Mouse (Mus musculus): ENCODE measurements around the gene Nbea. TPM values are rescaled to one million over a fixed set of nuclear protein-coding genes. Genes with fewer than 3 reads are reported as not detected.
"Not testable (repeated sequence)": the region's sequence is repeated elsewhere in the genome, so short reads cannot be mapped to it uniquely, and the experiment has no call there.

The Nbea gene
- total RNA-seq, 1 experiment from 2014 or later = 4.3 TPM

DNA sequence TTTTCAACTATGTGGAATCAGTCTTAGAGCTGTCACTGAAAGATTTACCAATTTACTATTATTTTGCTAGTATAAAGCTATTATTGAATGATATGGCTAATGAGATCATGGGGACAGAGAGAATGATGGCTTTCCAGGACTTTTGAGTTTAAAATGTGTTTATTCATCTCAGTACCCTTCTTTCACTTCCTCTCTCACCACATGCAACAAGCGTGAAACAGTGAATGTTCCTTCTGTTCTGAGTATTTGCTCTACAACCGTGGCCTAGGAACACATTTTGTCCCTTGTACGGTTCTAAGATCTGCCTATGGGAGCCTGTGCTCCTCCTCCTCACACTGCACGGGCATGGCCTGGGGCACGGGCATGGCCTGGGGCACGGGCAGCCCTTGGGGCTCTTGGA lies 516.5 kb downstream of the Nbea start:
- ATAC-seq (replicated peaks in 1 of 2; ENCODE audit: insufficient read depth in 1 of 2, low FRiP score in 2 of 2, low TSS enrichment in 1 of 2, low read depth in 1 of 2, poor library complexity in 2 of 2, severe bottlenecking in 2 of 2) = no peak

DNA sequence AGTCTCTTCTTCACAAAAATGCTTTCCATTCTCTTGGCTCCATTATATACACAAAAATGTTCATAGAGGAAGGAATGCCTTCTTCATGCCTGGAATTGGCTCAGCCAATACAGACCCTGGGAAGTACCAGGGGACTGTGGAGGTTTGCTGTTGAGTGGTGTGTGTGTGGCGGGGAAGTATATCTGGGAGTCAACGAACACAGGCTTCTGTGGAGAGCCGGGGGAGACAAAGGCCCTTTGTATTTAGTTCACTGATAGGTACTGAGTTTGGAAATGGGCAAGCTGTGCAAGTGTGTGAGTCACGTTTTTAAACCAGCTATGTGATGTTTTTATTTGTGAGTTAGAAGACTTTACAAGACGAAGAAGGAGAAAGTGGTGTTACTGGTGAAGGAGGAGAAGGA lies 517.6 kb downstream of the Nbea start:
- ATAC-seq (replicated peaks in 1 of 2; ENCODE audit: insufficient read depth in 1 of 2, low FRiP score in 2 of 2, low TSS enrichment in 1 of 2, low read depth in 1 of 2, poor library complexity in 2 of 2, severe bottlenecking in 2 of 2) = no peak

DNA sequence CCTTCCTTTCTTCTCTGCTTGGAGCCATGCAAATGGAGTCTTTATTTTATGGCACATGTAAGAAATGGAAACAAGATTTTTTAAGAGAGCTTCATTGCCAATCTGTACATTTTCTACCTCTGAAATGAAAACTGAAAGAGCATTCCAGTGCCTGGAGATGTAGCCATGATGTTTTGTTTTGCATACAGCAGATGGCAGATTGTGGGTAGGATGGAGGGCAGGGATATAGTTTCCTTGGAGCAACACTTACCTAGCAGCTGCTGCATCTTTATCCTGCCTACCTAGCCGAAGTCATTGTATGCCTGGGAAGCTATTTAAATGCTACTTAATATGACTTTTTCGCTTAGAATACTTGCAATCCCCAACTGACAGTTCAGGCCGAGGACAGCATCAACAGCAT lies 518.8 kb downstream of the Nbea start:
- ATAC-seq (replicated peaks in 1 of 2; ENCODE audit: insufficient read depth in 1 of 2, low FRiP score in 2 of 2, low TSS enrichment in 1 of 2, low read depth in 1 of 2, poor library complexity in 2 of 2, severe bottlenecking in 2 of 2) = no peak

DNA sequence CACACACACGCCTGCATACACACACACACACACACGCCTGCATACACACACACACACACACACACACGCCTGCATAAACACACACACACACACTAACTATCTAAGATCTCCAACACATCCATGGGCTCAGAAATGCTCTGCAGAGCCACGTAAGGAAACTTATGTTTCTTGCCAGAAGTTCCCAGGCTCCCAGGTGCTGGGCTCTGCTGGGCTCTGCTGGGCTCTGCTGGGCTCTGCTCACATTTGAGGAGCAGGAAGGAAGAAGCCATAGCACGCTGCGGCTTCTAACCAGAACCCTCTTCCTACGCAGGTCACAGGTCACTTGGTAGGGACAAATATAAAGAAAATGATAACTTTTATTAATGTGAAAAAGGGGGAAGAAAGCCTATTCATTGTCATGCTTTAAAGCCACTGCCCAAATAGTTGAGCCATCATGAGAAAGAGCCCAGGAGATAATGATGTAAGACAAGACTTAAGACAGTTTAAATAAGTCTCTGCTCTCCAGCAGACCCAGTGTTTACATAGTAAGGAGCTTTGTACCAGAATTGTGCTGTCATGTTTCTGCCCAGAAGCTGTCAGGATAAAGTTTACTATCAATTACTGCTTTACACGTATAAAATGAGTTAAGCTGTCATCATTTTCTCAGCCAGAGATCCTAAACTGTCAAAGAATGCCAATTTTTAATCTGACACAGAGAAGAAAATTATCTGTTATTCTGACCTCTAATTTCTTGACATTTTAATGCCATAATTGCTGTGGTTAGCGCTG lies 521.6 kb downstream of the Nbea start:
- ATAC-seq (replicated peaks in 1 of 2; ENCODE audit: insufficient read depth in 1 of 2, low FRiP score in 2 of 2, low TSS enrichment in 1 of 2, low read depth in 1 of 2, poor library complexity in 2 of 2, severe bottlenecking in 2 of 2) = peak; percentile 63 to 69; a peak in 2 of 4 replicates

DNA sequence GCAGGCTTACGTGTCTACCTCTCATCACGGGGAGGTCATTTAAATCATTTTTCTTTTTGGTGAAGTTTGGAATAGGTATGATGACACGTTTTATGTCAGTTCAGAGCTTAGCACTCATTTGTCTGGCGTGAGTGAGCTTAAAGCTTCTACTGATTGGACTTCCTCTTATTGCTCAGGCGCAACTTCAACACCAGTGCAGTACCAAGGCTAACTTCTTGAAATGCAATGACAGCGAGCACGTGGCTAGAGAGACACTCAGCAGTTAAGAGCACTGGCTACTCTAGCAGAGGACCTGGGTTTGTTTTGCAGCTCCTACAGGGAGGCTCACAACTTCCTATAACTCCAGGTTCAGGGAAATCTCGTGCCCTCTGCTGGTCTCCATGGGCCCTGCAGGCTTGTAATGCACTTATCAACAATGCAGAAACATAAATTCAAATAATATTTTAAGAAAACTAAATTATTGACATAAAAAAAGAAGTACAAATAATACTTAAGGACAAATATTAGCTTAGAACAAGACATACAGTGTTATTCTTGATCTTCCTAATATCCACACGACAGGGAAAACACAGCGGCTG lies 523.2 kb downstream of the Nbea start:
- ATAC-seq (replicated peaks in 1 of 2; ENCODE audit: insufficient read depth in 1 of 2, low FRiP score in 2 of 2, low TSS enrichment in 1 of 2, low read depth in 1 of 2, poor library complexity in 2 of 2, severe bottlenecking in 2 of 2) = peak; percentile 70 to 72

DNA sequence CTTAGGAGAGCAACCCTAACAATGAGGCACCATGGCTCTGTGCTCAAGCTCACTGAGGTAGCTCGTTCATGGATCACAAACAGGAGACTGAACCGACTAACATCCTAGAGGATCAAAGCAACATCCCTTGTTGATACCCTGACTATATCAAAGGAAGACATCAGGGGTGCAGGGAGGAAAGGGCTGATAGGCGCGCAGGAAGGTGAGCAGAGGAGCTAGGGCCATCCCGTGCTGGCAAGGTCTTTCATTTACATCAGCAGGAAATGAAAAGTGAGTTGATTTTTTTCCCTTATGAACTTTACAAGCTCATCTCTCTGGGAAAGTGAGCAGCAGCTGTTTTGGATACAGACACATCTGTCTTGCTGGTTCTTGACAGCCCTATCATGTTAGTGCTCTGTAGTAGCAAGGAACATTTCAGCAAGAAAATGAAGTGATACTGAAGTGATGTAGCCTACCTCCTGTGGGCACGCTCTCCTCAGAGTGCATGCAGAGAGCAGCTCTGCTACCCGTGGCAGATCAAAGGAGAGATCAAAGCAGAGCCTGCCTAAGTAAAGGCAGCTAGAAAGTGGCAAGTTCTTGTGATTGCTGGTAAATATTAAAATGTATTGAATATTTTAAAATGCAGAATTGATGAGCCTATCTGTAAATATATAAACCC lies 523.8 kb downstream of the Nbea start:
- no peak for ATAC-seq (replicated peaks in 1 of 2; ENCODE audit: insufficient read depth in 1 of 2, low FRiP score in 2 of 2, low TSS enrichment in 1 of 2, low read depth in 1 of 2, poor library complexity in 2 of 2, severe bottlenecking in 2 of 2)

DNA sequence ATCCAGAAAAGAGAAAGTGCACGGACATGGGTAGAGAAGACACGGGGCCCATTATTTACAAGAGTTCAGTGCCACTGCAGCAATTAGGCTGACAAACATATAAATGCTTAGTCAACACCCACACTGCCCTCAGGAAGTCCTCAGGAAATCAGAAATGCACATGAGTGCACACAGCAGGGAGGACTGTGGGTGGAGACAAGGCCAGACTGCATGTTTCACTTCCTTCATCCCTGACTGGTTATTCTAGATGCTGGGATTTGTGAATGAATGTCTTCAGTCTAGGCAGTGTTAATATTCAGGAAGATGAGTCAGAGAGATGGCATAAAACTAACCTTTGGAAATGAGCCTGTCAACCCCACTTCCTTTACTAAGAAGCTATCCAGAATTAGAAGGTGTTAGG lies 531.2 kb downstream of the Nbea start:
- peak; percentile 90 to 95 for ATAC-seq (replicated peaks in 1 of 2; ENCODE audit: insufficient read depth in 1 of 2, low FRiP score in 2 of 2, low TSS enrichment in 1 of 2, low read depth in 1 of 2, poor library complexity in 2 of 2, severe bottlenecking in 2 of 2)

DNA sequence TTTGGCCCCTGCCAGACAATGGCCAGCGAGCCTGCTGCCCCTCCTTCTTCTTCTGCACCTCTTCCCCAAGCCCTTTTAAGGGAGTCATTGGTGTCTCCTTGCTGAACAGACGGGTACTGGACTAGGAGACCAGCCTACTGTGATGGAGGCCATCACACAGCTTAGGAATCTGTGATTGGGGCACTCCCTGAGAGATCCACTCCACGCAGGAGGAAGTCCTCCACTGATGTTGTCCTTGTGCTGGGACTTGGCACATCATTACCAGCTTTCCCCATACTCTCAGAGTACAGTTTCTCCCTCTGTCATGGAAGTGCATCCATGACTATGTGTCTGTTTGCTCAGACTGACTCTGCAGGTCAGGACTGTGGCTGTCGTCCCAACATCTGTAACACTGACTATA lies 531.6 kb downstream of the Nbea start:
- peak in 1 of 2 experiments; percentile 15; a peak in 1 of 4 replicates for ATAC-seq (replicated peaks in 1 of 2; ENCODE audit: insufficient read depth in 1 of 2, low FRiP score in 2 of 2, low TSS enrichment in 1 of 2, low read depth in 1 of 2, poor library complexity in 2 of 2, severe bottlenecking in 2 of 2)

DNA sequence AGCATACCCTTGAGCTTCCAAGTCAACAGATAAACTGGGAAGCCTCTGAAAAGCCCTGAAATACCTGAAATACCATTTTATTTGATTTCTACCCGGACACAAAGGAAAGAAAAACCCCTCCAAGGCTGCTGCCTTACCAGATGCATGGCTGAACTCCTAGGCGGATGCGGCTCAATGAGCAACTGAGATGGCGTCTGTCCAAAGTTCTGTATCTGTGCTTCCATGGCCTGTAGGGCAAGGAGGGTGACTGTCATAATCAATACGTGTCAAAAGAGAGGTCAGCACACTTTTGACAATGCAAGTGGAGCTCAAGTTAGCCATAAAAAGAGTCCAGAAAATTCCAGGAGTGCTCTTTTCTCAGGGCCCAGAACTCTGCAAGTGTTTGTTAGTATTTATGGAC lies 534.0 kb downstream of the Nbea start:
- ATAC-seq (replicated peaks in 1 of 2; ENCODE audit: insufficient read depth in 1 of 2, low FRiP score in 2 of 2, low TSS enrichment in 1 of 2, low read depth in 1 of 2, poor library complexity in 2 of 2, severe bottlenecking in 2 of 2) = no peak

DNA sequence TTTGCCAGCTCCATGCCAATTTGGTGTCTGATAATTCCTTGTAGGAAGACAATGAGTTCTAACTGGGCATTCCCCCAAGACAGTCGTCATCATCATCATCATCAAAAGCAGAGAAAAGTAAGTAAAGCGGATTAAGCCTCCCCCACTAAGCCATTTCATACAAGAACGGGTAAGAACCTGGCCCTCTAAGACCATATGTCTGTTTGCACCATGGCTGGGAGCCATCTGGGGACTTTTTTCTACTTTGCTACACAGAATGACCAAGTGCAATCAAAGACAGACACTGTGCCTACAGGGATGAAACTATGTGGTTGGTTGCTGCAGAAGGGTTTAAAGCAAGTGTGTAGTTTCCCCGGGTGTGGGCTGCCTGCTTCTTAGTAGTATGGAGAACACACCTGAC lies 535.2 kb downstream of the Nbea start:
- no peak for ATAC-seq (replicated peaks in 1 of 2; ENCODE audit: insufficient read depth in 1 of 2, low FRiP score in 2 of 2, low TSS enrichment in 1 of 2, low read depth in 1 of 2, poor library complexity in 2 of 2, severe bottlenecking in 2 of 2)

DNA sequence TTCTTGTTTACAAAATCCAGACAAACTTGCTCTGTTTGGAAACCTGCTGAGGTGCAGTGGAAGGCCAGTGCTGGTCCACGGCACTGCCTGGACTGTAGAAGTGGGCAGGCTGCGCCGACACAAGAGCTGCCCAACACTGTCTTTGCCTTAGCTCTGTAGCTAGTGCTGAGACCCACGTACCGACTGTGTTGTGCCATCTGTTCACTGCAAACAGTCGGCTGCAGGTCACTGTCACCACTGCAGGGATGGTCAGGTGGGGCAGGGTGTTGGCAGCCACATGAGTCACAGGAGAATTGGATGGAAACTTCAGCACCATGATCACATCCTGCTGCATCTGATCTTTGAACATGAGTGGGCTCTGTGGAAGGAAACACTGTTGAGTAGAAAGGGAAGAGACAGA lies 536.3 kb downstream of the Nbea start:
- ATAC-seq (replicated peaks in 1 of 2; ENCODE audit: insufficient read depth in 1 of 2, low FRiP score in 2 of 2, low TSS enrichment in 1 of 2, low read depth in 1 of 2, poor library complexity in 2 of 2, severe bottlenecking in 2 of 2) = no peak

DNA sequence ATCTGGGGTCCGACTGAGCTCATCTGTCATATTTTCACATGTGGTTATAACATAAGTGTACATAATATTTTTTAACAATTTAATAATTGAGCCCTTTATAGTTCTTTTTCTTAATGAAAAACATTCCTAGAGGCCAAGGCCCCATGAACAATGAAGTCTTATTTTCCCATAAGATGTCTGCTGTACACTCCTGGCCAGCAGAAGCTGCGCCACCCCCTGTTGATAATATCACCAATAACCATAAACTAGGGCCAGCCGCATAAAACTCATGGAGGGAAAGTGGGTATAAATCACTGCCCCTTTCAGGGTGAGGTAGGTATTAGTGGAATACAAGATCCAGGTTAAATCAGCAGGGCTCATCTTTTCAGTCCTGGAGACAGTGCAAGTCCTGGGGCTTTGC lies 537.1 kb downstream of the Nbea start:
- ATAC-seq (replicated peaks in 1 of 2; ENCODE audit: insufficient read depth in 1 of 2, low FRiP score in 2 of 2, low TSS enrichment in 1 of 2, low read depth in 1 of 2, poor library complexity in 2 of 2, severe bottlenecking in 2 of 2) = no peak

DNA sequence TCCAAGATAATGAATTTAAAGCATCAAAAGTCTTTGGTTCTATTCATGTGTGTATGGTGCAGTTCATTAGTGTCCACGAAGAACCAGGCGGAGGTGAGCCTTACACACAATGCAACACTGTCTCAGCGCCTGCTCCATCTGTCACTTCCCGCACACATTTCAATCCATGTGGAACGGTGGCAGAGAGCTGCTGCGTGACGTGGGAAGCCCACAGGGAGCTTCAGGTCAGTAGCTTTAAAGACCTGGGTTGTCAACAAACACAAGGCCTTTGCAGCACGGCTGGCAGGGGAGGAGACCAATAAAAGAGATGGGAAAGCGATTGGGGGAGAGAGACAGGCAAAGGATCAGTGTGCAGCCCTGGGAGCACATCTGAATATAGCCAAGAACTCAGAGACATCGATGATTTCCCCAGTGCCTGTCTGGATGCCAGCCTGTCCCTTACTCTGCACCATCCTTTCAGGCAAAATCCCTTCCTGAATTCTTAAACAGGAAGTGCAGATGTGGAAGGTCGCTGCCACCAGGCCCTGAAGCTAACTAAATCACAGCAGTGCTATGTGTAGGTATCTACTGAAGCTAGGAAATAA lies 539.4 kb downstream of the Nbea start:
- ATAC-seq (replicated peaks in 1 of 2; ENCODE audit: insufficient read depth in 1 of 2, low FRiP score in 2 of 2, low TSS enrichment in 1 of 2, low read depth in 1 of 2, poor library complexity in 2 of 2, severe bottlenecking in 2 of 2) = no peak

DNA sequence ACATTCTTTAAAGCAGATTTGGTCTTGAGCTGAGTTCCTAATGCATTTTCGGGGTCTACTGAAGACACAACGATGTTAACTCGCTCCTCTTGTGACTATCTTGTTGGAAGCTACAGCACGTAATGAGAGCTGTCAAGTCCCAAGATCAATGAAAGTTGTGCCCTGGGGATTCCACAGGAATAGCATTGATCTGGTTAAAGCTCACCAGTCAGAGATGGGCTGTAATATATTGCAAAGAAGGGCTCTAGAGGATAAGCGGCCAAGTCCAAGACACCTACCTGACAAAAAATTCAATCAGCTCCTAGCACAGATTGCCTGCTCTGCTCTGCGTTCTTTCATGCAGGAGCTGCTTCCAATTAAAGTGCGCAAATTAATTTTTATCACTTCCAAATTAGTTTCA lies 545.8 kb downstream of the Nbea start:
- ATAC-seq (replicated peaks in 1 of 2; ENCODE audit: insufficient read depth in 1 of 2, low FRiP score in 2 of 2, low TSS enrichment in 1 of 2, low read depth in 1 of 2, poor library complexity in 2 of 2, severe bottlenecking in 2 of 2) = no peak

DNA sequence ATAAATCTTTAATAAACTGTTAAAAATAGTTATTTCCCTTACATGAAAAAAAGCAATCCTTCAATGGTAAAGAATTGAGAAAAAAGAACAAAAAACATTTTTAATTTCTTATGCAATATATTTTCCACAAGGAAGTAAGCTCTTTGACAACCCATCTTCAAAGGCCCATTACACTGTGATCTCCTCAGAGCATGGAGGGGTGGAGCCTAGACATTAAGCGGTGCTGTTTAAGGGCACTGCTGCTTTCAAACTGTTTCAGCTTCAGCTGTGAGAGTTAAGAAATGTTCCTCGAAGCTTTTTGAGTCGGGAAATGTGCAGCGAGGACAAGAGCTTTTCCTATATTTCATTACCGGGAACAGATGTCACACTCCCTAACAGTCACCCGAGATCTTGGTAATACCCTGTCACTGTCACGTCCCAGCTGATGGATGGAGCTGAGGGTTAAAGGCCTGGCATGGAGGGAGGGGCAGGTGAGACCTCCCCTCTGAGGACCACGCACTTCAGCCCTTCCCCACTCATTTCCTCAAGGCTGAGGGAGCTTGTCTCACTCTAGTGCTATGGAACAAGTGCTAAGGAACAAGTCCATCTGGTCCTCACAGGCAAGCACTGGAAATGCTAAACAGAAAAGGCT lies 547.8 kb downstream of the Nbea start:
- ATAC-seq (replicated peaks in 1 of 2; ENCODE audit: insufficient read depth in 1 of 2, low FRiP score in 2 of 2, low TSS enrichment in 1 of 2, low read depth in 1 of 2, poor library complexity in 2 of 2, severe bottlenecking in 2 of 2) = no peak

DNA sequence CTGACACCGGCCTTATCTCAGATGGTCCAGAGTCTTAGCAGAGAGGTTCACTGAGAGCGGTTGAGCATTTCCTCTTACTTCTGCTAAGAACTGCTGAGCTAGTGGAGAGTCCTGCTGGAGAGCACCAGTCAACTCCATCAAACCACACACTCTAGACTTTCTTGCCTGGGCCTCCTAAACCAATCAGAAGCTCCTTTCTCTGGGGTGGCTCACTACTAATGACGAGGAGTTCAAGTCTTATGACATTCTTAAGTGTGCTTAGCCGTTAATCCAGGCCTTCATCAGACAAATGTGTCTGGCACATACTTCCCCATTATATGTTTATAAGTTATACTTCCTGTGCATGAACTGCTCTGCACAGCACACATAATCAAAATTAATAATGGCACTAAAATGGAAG lies 556.4 kb downstream of the Nbea start:
- peak; percentile 67 to 75 for ATAC-seq (replicated peaks in 1 of 2; ENCODE audit: insufficient read depth in 1 of 2, low FRiP score in 2 of 2, low TSS enrichment in 1 of 2, low read depth in 1 of 2, poor library complexity in 2 of 2, severe bottlenecking in 2 of 2)

DNA sequence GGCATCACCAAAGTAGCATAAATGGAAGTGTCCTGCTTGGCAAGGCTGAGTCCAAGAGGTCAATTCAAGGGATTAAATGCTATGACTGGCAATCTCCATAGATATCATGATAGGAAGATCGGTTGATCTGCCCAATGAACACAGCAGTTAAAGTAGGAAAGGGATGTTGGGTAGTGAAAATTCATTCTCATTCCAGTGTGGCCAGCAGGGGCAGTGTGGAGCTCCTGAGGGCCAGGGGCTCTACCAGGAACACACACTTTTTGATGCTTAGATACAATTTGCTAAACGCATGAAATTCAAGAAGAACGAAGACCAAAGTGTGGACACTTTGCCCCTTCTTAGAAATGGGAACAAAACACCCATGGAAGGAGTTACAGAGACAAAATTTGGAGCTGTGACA lies 561.5 kb downstream of the Nbea start:
- not testable (repeated sequence) for ATAC-seq (replicated peaks in 1 of 2; ENCODE audit: insufficient read depth in 1 of 2, low FRiP score in 2 of 2, low TSS enrichment in 1 of 2, low read depth in 1 of 2, poor library complexity in 2 of 2, severe bottlenecking in 2 of 2)

DNA sequence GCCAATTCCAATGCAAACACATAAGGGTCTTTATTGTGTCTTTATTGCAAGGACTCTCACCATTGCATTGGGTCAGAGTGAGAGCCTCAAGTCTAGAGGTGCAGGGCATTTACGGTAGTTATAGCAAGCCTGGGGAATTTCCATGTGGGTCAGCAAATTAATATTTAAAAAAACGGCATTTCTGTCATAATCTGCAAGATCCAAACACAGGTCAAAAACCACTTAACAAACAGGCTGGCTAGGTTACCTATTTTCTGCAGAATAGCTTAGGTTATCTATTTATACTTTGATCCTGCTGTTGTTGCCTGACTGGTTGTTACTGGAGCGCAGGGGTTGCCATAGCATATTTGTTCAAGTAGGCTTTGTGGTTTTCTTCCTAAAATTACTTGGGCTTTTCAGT lies 565.1 kb downstream of the Nbea start:
- ATAC-seq (replicated peaks in 1 of 2; ENCODE audit: insufficient read depth in 1 of 2, low FRiP score in 2 of 2, low TSS enrichment in 1 of 2, low read depth in 1 of 2, poor library complexity in 2 of 2, severe bottlenecking in 2 of 2) = no peak

All from hematopoietic stem cell, adult 5-6 weeks (primary cell).